In the genomic region with DNA sequence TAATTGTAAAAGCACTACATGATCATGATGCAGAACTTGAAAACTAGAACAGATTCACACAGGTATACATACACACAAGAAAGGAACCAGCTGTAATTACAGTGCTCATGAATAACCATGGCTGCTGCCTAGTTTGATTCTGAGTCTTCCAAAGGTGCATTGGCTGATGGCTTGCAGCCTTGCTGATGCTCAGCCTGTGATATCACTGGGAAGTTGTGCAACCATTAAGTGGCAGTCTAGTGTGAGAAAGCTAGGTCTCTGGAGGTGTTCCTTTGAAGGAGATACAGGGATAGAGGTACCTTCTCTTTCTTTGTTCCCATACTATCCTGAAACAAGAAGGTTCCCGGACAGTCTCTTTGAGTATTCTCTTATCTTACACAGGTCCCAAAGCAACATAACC, we compare ENCODE assay signal across 22 mouse cellular contexts. TPM values are rescaled to one million over a fixed set of nuclear protein-coding genes. Genes with fewer than 3 reads are reported as not detected.
DNase-seq lines count a peak whose midpoint lies in the region; ATAC-seq and TF ChIP-seq lines count a peak whose summit lies in the region.
"Had no signal": no experiment of that assay in that cellular context is flagged by ENCODE, and none has a peak within 500 bp of the region (broad histone marks: within the 10 kb centered on the region; RNA-seq: fewer than 3 reads in every experiment).

No protein-coding gene starts in this region.

- no peak overlapping the region for H3K4me2 ChIP-seq in midbrain, embryonic 11.5 days
- H3K4me2 ChIP-seq in midbrain, postnatal 0 days (ENCODE audit: low read depth, low read length, poor library complexity, severe bottlenecking), result no peak overlapping the region
- H3K4me2 ChIP-seq: heart, embryonic 15.5 days; liver, embryonic 12.5 days; neural tube, embryonic 13.5 days had no signal

- no peak overlapping the region for H3K27ac ChIP-seq in midbrain, embryonic 11.5 days (ENCODE audit: low read depth, low read length)
- H3K27ac ChIP-seq in midbrain, postnatal 0 days (ENCODE audit: low read depth, low read length), result no peak overlapping the region
- H3K27ac ChIP-seq: heart, embryonic 15.5 days; left cerebral cortex, adult 2 months; liver, embryonic 12.5 days; macrophage; neural tube, embryonic 13.5 days; stomach, postnatal 0 days had no signal

- ATAC-seq in midbrain, embryonic 11.5 days (ENCODE audit: low FRiP score), result no peak
- ATAC-seq in midbrain, postnatal 0 days (ENCODE audit: low FRiP score), result no peak
- ATAC-seq: hindbrain, embryonic 16.5 days; liver, embryonic 12.5 days had no signal

- peaks cover 36% of the 10 kb centered on the region for H3K9me3 ChIP-seq in midbrain, embryonic 11.5 days (ENCODE audit: control insufficient read depth, low read length)
- H3K9me3 ChIP-seq in midbrain, postnatal 0 days (ENCODE audit: low read length), result peaks cover 23% of the 10 kb centered on the region

- no peaks in the 10 kb centered on the region for H3K27me3 ChIP-seq in midbrain, embryonic 11.5 days (ENCODE audit: control insufficient read depth, insufficient read depth, low read length)
- H3K27me3 ChIP-seq in midbrain, postnatal 0 days (ENCODE audit: insufficient read depth, low read length), result no peaks in the 10 kb centered on the region
- H3K27me3 ChIP-seq: heart, embryonic 15.5 days; liver, embryonic 12.5 days; neural tube, embryonic 13.5 days had no signal

- no peak overlapping the region for H3K4me3 ChIP-seq in midbrain, embryonic 11.5 days (ENCODE audit: low read depth, low read length)
- H3K4me3 ChIP-seq in midbrain, postnatal 0 days (ENCODE audit: low read depth, low read length), result no peak overlapping the region
- H3K4me3 ChIP-seq: heart, embryonic 15.5 days; left cerebral cortex, adult 2 months; liver, embryonic 12.5 days; neural tube, embryonic 13.5 days had no signal

- 16% methylated on average over 1 of the region's 1 CpGs for WGBS in midbrain, embryonic 11.5 days
- WGBS in midbrain, postnatal 0 days, result 21% methylated on average over 1 of the region's 1 CpGs

- no peaks in the 10 kb centered on the region for H3K4me1 ChIP-seq in midbrain, embryonic 11.5 days (ENCODE audit: control insufficient read depth, insufficient read depth, low read length)
- H3K4me1 ChIP-seq in midbrain, postnatal 0 days (ENCODE audit: insufficient read depth, low read length), result no peaks in the 10 kb centered on the region
- H3K4me1 ChIP-seq: heart, embryonic 15.5 days; liver, embryonic 12.5 days; neural tube, embryonic 13.5 days had no signal

- TF ChIP-seq CTCF in midbrain, postnatal 0 days (IDR thresholded peaks at IDR 0.05), result no peak

- DNase-seq in adrenal gland, postnatal 14 days, result peak; percentile 7
- DNase-seq in adrenal gland, adult 8-10 months, result no peak
- DNase-seq in heart, adult 9 months (ENCODE audit: low spot score in 2 of 2), result peak; percentile 4 to 12
- DNase-seq in heart, postnatal 25 days (ENCODE audit: low spot score), result no peak
- DNase-seq in midbrain, embryonic 11.5 days (ENCODE audit: low spot score, missing footprints), result peak; percentile 81
- no peak for DNase-seq in midbrain, postnatal 0 days (ENCODE audit: low spot score)
- no peak for DNase-seq in right cerebral cortex, postnatal 4 days
- DNase-seq in kidney, postnatal 36 days, result no peak
- DNase-seq: cerebellum, adult 2 months; gastrocnemius, postnatal 14 days; midbrain, embryonic 14.5 days; spleen, adult 18-20 months; thymus, postnatal 25 days had no signal

- H3K36me3 ChIP-seq in midbrain, embryonic 11.5 days (ENCODE audit: control insufficient read depth, insufficient read depth, low read length), result no peaks in the 10 kb centered on the region
- H3K36me3 ChIP-seq in midbrain, postnatal 0 days (ENCODE audit: insufficient read depth, low read length), result no peaks in the 10 kb centered on the region
- H3K36me3 ChIP-seq: heart, embryonic 15.5 days; liver, embryonic 12.5 days; neural tube, embryonic 13.5 days had no signal

- no peak overlapping the region for H3K9ac ChIP-seq in midbrain, embryonic 11.5 days (ENCODE audit: low read length)
- H3K9ac ChIP-seq in midbrain, postnatal 0 days (replicated peaks; ENCODE audit: low read length, poor library complexity, severe bottlenecking), result no peak overlapping the region
- H3K9ac ChIP-seq: heart, embryonic 15.5 days; liver, embryonic 12.5 days; neural tube, embryonic 13.5 days had no signal

- intact Hi-C loops in heart, postnatal 25 days (cut with DNase I), result no loop called here

RNA-seq across cellular contexts. Expression of gene Ugt1a1, which starts 7.3 kb away (rescaled TPM):
- 11.5 and 47.2 TPM in 2 replicates for total RNA-seq in adrenal gland, postnatal 14 days (2021)
- total RNA-seq in adrenal gland, adult 8-10 months (2022), result 10 to 100 TPM in 2 of 4 experiments, under 1 TPM in 2; 0.40 to 83.2 (median 28.8) TPM
- not detected for total RNA-seq in heart, postnatal 25 days (2021)
- polyA plus RNA-seq in midbrain, embryonic 11.5 days (2014; fragmentation: Nextera tagmentation; extraction: Ambion mirVana), result not detected in 2 replicates
- total RNA-seq in midbrain, postnatal 0 days (2014; rRNA removed), result not detected in 2 replicates
- polyA plus RNA-seq in midbrain, postnatal 0 days (2015; fragmentation: Nextera tagmentation; extraction: Ambion mirVana), result not detected in 2 replicates
- total RNA-seq: layer of hippocampus, adult 18-20 months; MEL had no signal
- polyA plus RNA-seq: cerebellum, adult 2 months; heart, embryonic 15.5 days; hindbrain, embryonic 16.5 days; liver, embryonic 12.5 days; macrophage; midbrain, embryonic 14.5 days; neural tube, embryonic 13.5 days had no signal

RNA-seq across cellular contexts. Expression of gene Mroh2a, which starts 7.7 kb away (rescaled TPM):
- total RNA-seq in adrenal gland, postnatal 14 days (2021), result 0.04 and 0.26 TPM in 2 replicates
- total RNA-seq in adrenal gland, adult 8-10 months (2022), result under 1 TPM in 2 of 4 experiments, not detected in 2; 0.10 to 0.16 TPM
- total RNA-seq in heart, postnatal 25 days (2021), result under 1 TPM; 0.28 to 0.42 TPM
- polyA plus RNA-seq in midbrain, embryonic 11.5 days (2014; fragmentation: Nextera tagmentation; extraction: Ambion mirVana), result 1.6 and 1.7 TPM in 2 replicates
- total RNA-seq in midbrain, postnatal 0 days (2014; rRNA removed), result not detected in 2 replicates
- 0.56 and 1.2 TPM in 2 replicates for polyA plus RNA-seq in midbrain, postnatal 0 days (2015; fragmentation: Nextera tagmentation; extraction: Ambion mirVana)
- total RNA-seq: gastrocnemius, postnatal 14 days had no signal

RNA-seq across cellular contexts. Expression of gene Dnajb3, which starts 13.5 kb away (rescaled TPM):
- 2.6 and 2.8 TPM in 2 replicates for total RNA-seq in adrenal gland, postnatal 14 days (2021)
- 1 to 10 TPM; 1.8 to 4.7 (median 3.3) TPM for total RNA-seq in adrenal gland, adult 8-10 months (2022)
- under 1 TPM; 0.42 TPM for total RNA-seq in heart, postnatal 25 days (2021)
- polyA plus RNA-seq in midbrain, embryonic 11.5 days (2014; fragmentation: Nextera tagmentation; extraction: Ambion mirVana), result 13.4 and 15.4 TPM in 2 replicates
- 5.5 and 6.9 TPM in 2 replicates for total RNA-seq in midbrain, postnatal 0 days (2014; rRNA removed)
- polyA plus RNA-seq in midbrain, postnatal 0 days (2015; fragmentation: Nextera tagmentation; extraction: Ambion mirVana), result 11.8 and 12.5 TPM in 2 replicates
- total RNA-seq: MEL had no signal
- polyA plus RNA-seq: macrophage had no signal

RNA-seq across cellular contexts. Expression of gene Ugt1a2, which starts 18.7 kb away (rescaled TPM):
- 0.22 and 0.26 TPM in 2 replicates for total RNA-seq in adrenal gland, postnatal 14 days (2021)
- under 1 TPM in 3 of 4 experiments, not detected in 1; 0.24 to 0.51 (median 0.28) TPM for total RNA-seq in adrenal gland, adult 8-10 months (2022)
- not detected for total RNA-seq in heart, postnatal 25 days (2021)
- polyA plus RNA-seq in midbrain, embryonic 11.5 days (2014; fragmentation: Nextera tagmentation; extraction: Ambion mirVana), result not detected in 2 replicates
- total RNA-seq in midbrain, postnatal 0 days (2014; rRNA removed), result not detected in 2 replicates
- not detected in 2 replicates for polyA plus RNA-seq in midbrain, postnatal 0 days (2015; fragmentation: Nextera tagmentation; extraction: Ambion mirVana)
- total RNA-seq: gastrocnemius, postnatal 14 days; layer of hippocampus, adult 18-20 months; left cerebral cortex, adult 2 months; MEL had no signal
- polyA plus RNA-seq: cerebellum, adult 2 months; heart, embryonic 15.5 days; hindbrain, embryonic 16.5 days; liver, embryonic 12.5 days; midbrain, embryonic 14.5 days; neural tube, embryonic 13.5 days; stomach, postnatal 0 days had no signal

RNA-seq across cellular contexts. Expression of gene Ugt1a5, which starts 53.2 kb away (rescaled TPM):
- total RNA-seq in adrenal gland, postnatal 14 days (2021), result 0.37 and 0.41 TPM in 2 replicates
- 1 to 10 TPM in 1 of 4 experiments, under 1 TPM in 2, not detected in 1; 0.38 to 1.3 (median 0.73) TPM for total RNA-seq in adrenal gland, adult 8-10 months (2022)
- total RNA-seq in heart, postnatal 25 days (2021), result under 1 TPM in 1 of 2 experiments, not detected in 1; 0.64 TPM
- not detected in 2 replicates for polyA plus RNA-seq in midbrain, embryonic 11.5 days (2014; fragmentation: Nextera tagmentation; extraction: Ambion mirVana)
- total RNA-seq in midbrain, postnatal 0 days (2014; rRNA removed), result not detected in 2 replicates
- polyA plus RNA-seq in midbrain, postnatal 0 days (2015; fragmentation: Nextera tagmentation; extraction: Ambion mirVana), result not detected in 2 replicates
- total RNA-seq: MEL had no signal
- polyA plus RNA-seq: cerebellum, adult 2 months; heart, embryonic 15.5 days; hindbrain, embryonic 16.5 days; liver, embryonic 12.5 days; macrophage; midbrain, embryonic 14.5 days; neural tube, embryonic 13.5 days; stomach, postnatal 0 days had no signal

Comparison
In these comparisons a context has a peak if more than half of its experiments do, and no peak if none do; other contexts are left out.
1. DNase-seq: peak in adrenal gland, postnatal 14 days (single experiment), heart, adult 9 months (2 of 2) and midbrain, embryonic 11.5 days (single experiment); none in adrenal gland, adult 8-10 months (single experiment), heart, postnatal 25 days (single experiment), midbrain, postnatal 0 days (single experiment), right cerebral cortex, postnatal 4 days (single experiment) and kidney, postnatal 36 days (0 of 2).